Mouse (Mus musculus) small intestine, adult 2 months (tissue): Measurements from ENCODE around the gene Ppp1r12a. TPM values are rescaled to one million over a fixed set of nuclear protein-coding genes. Genes with fewer than 3 reads are reported as not detected.
"Not testable (repeated sequence)": the region's sequence is repeated elsewhere in the genome, so short reads cannot be mapped to it uniquely, and the experiment has no call there.

ENCODE experiments used
- H3K27ac ChIP-seq: fragments of 200-500 bp; 2 replicates; pipeline ENCODE4 v1.5.1; 2012; ENCODE audit warnings: low read depth, low read length, control low read depth, inconsistent platforms; ENCODE audit not compliant: insufficient read depth
- H3K27me3 ChIP-seq: fragments of 200-500 bp; 2 replicates; pipeline ENCODE4 v1.6.1; 2012; ENCODE audit warnings: mild to moderate bottlenecking, moderate library complexity, low read length, inconsistent platforms; ENCODE audit not compliant: control insufficient read depth, insufficient read depth
- H3K36me3 ChIP-seq: fragments of 200-500 bp; 2 replicates; pipeline ENCODE4 v1.6.1; 2012; ENCODE audit warnings: mild to moderate bottlenecking, low read length, control low read depth, inconsistent platforms; ENCODE audit not compliant: control insufficient read depth, insufficient read depth
- H3K4me1 ChIP-seq: fragments of 200-500 bp; 2 replicates; pipeline ENCODE4 v1.6.1; 2012; ENCODE audit warnings: low read length, inconsistent platforms, mixed read lengths; ENCODE audit not compliant: control insufficient read depth, insufficient read depth, insufficient read length
- H3K4me3 ChIP-seq: fragments of 200-500 bp; 2 replicates; pipeline ENCODE4 v1.5.1; 2012; ENCODE audit warnings: low read depth, mild to moderate bottlenecking, control low read depth, inconsistent platforms, low read length, moderate library complexity
- CTCF ChIP-seq: fragments of 200-500 bp; IDR thresholded peaks from 2 replicates; pipeline ENCODE4 v1.5.1; 2012; ENCODE audit warnings: low read depth, mild to moderate bottlenecking, control low read depth, inconsistent platforms, low read length, moderate library complexity, mixed read lengths; ENCODE audit not compliant: insufficient replicate concordance, insufficient read length; ENCODE audit errors: extremely low read depth
- POLR2A ChIP-seq: fragments of 200-500 bp; IDR thresholded peaks from 2 replicates; pipeline ENCODE4 v1.6.1; 2012; ENCODE audit warnings: low read depth, mild to moderate bottlenecking, control low read depth, inconsistent platforms, low read length, moderate library complexity
- WGBS: fragments of 180-500 bp; shearing (Covaris S2); methylation state at CpG from one replicate; pipeline ENCODE4 v1.1.7; 2018; 5-methylcytosine and 5-hydroxymethylcytosine counted together
- polyA plus RNA-seq: library from polyadenylated mRNA; depleted of rRNA; stranded (reverse); fragments of >200 nt; gene quantifications from 2 replicates; pipeline ENCODE4 v1.2.3, GENCODE M21; 2012

The Ppp1r12a gene
- polyA plus RNA-seq, 1 experiment, result 16.0 TPM

DNA sequence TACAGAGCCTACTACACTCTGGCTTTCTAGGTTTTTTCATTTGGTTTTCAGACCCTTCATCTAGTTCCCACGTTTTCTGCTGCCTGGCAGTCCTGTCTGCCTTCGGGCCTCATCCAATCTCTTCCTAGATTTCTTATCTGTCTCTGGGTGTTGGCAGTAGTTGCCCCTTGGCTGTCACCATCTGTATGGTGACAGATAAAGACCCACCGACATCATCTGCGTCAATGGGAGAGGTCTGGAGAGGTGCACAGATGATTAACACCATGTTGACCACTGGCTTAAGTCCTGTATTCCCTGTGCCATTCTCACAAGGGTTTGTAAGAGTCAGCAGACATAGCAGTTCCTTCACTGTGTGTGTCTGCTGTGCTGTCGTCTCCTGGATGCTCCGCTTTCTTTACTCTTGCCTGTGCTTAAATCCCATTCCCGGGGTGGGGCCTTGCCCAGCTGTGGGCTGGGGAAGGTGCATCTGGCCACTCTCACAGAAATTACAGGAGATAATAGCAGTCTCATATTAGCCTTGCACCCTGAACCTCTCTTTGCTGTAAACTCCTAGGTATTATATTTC is 93.9 kb downstream of the Ppp1r12a start:
- Histone ChIP-seq H3K27me3 (no peaks in the 10 kb centered on the region), H3K4me3 (no peak overlapping the region), H3K36me3 (peaks cover 52% of the 10 kb centered on the region), H3K4me1 (no peaks in the 10 kb centered on the region), H3K27ac (no peak overlapping the region)
- 69% methylated on average over 7 of the region's 7 CpGs for WGBS
- TF ChIP-seq CTCF, result no peak
- no peak for TF ChIP-seq POLR2A

GRCm38 (mm10) chr10:108260931-108261330 is 98.9 kb downstream of the Ppp1r12a start:
- H3K4me1 ChIP-seq, result no peaks in the 10 kb centered on the region
- no peak overlapping the region for H3K27ac ChIP-seq
- H3K27me3 ChIP-seq, result no peaks in the 10 kb centered on the region
- WGBS, result 85% methylated on average over 10 of the region's 10 CpGs
- H3K36me3 ChIP-seq, result peaks cover 52% of the 10 kb centered on the region
- TF ChIP-seq CTCF (no peak), POLR2A (no peak)
- H3K4me3 ChIP-seq, result no peak overlapping the region

DNA sequence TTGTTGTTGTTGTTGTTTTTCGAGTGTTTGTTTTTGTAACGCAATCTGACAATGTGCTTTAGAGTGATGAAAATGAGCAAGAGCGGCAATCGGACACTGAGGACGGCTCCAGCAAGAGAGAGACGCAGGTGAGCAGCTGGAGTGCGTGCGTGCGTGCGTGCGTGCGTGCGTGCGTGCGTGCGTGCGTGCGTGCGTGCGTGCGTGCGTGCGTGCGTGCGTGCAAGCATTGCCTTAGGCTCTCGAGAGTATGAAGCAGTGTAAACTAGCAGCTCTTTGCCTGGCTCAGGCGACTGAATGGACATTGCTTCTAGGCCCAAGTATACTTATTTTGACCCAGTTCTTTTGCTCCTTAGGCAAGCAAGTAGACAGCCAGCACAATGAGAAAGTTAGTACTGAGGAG is 102.6 kb downstream of the Ppp1r12a start:
- no peaks in the 10 kb centered on the region for H3K4me1 ChIP-seq
- no peaks in the 10 kb centered on the region for H3K27me3 ChIP-seq
- H3K4me3 ChIP-seq, result no peak overlapping the region
- TF ChIP-seq CTCF, result no peak
- TF ChIP-seq POLR2A, result no peak
- peaks cover 49% of the 10 kb centered on the region for H3K36me3 ChIP-seq
- 96% methylated on average over 27 of the region's 27 CpGs for whole genome bisulfite sequencing
- H3K27ac ChIP-seq, result no peak overlapping the region

- Histone ChIP-seq H3K4me1 (no peaks in the 10 kb centered on the region), H3K27ac (no peak overlapping the region), H3K27me3 (no peaks in the 10 kb centered on the region), H3K36me3 (peaks cover 58% of the 10 kb centered on the region), H3K4me3 (no peak overlapping the region)
- TF ChIP-seq CTCF (no peak), POLR2A (no peak)
- 90% methylated on average over 7 of the region's 7 CpGs for WGBS
These were observed 109.2 kb downstream of the Ppp1r12a start for GRCm38 (mm10) chr10:108271201-108271600.

GRCm38 (mm10) chr10:108276678-108277077 is 114.7 kb downstream of the Ppp1r12a start:
- no peaks in the 10 kb centered on the region for H3K27me3 ChIP-seq
- H3K27ac ChIP-seq, result no peak overlapping the region
- no peak overlapping the region for H3K4me3 ChIP-seq
- TF ChIP-seq CTCF, result no peak
- no peak for TF ChIP-seq POLR2A
- peaks cover 51% of the 10 kb centered on the region for H3K36me3 ChIP-seq
- H3K4me1 ChIP-seq, result no peaks in the 10 kb centered on the region
- 90% methylated on average over 6 of the region's 6 CpGs for WGBS

DNA sequence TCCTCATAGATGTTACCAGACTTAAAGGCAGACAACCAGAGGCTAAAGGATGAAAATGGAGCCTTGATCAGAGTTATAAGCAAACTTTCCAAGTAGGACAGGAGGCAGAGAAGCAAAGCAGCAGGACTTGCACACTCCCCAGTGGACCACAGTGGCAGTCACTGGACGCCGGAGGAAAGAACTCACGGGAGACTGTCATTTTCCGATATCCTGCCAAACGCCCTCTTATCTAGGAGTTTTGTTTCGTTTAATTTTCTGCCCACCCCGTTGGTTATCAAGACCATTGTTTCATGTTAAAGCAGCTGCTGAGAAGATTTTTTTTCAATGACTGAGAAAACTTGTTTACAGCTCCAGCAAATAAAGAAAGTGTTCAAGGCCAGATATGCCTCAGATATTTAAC is 115.2 kb downstream of the Ppp1r12a start:
- no peak overlapping the region for H3K4me3 ChIP-seq
- 50% methylated on average over 7 of the region's 7 CpGs for WGBS
- TF ChIP-seq POLR2A (no peak), CTCF (no peak)
- H3K27ac ChIP-seq, result no peak overlapping the region
- peaks cover 50% of the 10 kb centered on the region for H3K36me3 ChIP-seq
- H3K27me3 ChIP-seq, result no peaks in the 10 kb centered on the region
- no peaks in the 10 kb centered on the region for H3K4me1 ChIP-seq

DNA sequence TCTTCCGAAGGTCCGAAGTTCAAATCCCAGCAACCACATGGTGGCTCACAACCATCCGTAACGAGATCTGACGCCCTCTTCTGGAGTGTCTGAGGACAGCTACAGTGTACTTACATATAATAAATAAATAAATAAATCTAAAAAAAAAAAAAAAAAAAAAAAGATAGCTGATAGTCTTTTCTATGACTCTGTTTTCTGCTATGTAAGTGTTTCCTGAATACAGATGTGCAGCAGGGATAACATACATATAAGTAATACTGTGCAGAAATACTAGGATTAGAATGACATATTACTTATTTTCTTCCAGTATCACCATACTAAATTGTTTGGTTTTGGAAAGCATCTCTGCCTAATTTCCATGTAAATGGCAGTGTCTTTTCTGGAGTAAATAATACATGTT is 119.1 kb downstream of the Ppp1r12a start:
- H3K27me3 ChIP-seq, H3K27ac ChIP-seq, H3K4me1 ChIP-seq, H3K4me3 ChIP-seq: not testable (repeated sequence)
- peaks cover 30% of the 10 kb centered on the region for H3K36me3 ChIP-seq
- WGBS, result 86% methylated on average over 5 of the region's 5 CpGs

- Histone ChIP-seq H3K4me3 (no peak overlapping the region), H3K36me3 (peaks cover 22% of the 10 kb centered on the region), H3K27ac (no peak overlapping the region), H3K4me1 (no peaks in the 10 kb centered on the region), H3K27me3 (no peaks in the 10 kb centered on the region)
- no peak for TF ChIP-seq POLR2A
- TF ChIP-seq CTCF, result no peak
- 83% methylated on average over 6 of the region's 6 CpGs for WGBS
These were observed 120.4 kb downstream of the Ppp1r12a start for GRCm38 (mm10) chr10:108282351-108282750.
